ENCODE assay signal across 8 mouse cellular contexts in the genomic region with DNA sequence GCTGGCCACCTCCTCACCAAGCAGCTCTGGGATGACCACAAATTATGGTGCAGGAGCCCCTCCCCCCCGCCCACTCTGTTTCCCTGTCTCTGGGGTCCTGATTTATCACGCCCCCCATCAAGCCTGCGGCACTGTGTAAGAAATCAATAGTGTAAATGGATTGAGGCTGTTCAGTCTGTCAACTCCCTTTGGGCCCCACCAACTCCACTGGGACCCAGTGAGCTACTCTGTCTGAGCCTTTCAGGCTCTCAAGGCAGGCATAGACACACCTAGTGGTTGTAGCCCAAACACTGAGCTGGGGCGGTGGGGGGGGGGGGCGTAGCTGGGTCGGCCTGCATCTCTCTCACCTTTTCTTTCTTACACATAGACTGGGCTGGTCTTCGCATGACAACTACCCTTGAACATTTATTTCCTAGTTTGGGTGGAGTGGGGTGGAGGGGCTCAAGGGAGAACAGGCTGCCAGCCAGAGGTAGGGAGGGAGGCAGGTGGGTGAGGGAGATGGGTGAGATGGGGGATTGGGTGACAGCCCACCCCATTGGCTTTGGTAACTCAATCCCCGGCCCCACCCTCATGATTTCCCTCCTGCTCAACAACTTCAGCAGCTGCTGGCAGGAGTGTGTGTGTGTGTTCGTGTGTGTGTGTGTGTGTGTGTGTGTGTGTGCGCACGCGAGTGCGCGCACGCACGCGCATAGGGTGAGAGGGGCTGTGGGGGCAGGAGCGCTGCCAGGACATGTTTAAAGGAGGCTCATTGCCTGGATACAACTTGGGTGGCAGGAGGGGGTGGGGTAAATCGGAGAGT. TPM values are rescaled to one million over a fixed set of nuclear protein-coding genes. Genes with fewer than 3 reads are reported as not detected.
DNase-seq lines count a peak whose midpoint lies in the region; ATAC-seq and TF ChIP-seq lines count a peak whose summit lies in the region.

No protein-coding gene starts in this region.

- intact Hi-C loops in gastrocnemius, adult 2 months (cut with DNase I), result no loop called here
- intact Hi-C loops in gastrocnemius, postnatal 14 days (cut with DNase I; ENCODE audit: low total_unique reads), result no loop called here

- peak; percentile 56 for DNase-seq in gastrocnemius, adult 2 months
- DNase-seq in gastrocnemius, postnatal 14 days, result no peak
- peak; percentile 71 for DNase-seq in urinary bladder, postnatal 14 days (ENCODE audit: low spot score)
- DNase-seq in urinary bladder, postnatal 25 days (ENCODE audit: low spot score), result no peak
- peak; percentile 64 to 74 for DNase-seq in kidney, postnatal 4 days
- peak; percentile 62 for DNase-seq in stomach, postnatal 0 days (ENCODE audit: low spot score)
- DNase-seq in spleen, postnatal 36 days (ENCODE audit: low spot score in 2 of 2), result no peak
- no peak for DNase-seq in urinary bladder, postnatal 36 days (ENCODE audit: low spot score in 2 of 2)

- WGBS in stomach, postnatal 0 days, result 10% methylated on average over 19 of the region's 19 CpGs

- H3K4me1 ChIP-seq in stomach, postnatal 0 days (replicated peaks; ENCODE audit: control insufficient read depth, insufficient read depth), result peaks cover 54% of the 10 kb centered on the region

- peak overlapping the region; percentile 87 for H3K27ac ChIP-seq in gastrocnemius, adult 2 months
- H3K27ac ChIP-seq in stomach, postnatal 0 days (replicated peaks), result peak overlapping the region; percentile 79

- no peak overlapping the region for H3K9ac ChIP-seq in stomach, postnatal 0 days (ENCODE audit: low read length)

- peak overlapping the region; percentile 38 for H3K4me3 ChIP-seq in gastrocnemius, adult 2 months
- H3K4me3 ChIP-seq in stomach, postnatal 0 days (ENCODE audit: low read depth, low read length), result no peak overlapping the region

- ATAC-seq in stomach, postnatal 0 days (ENCODE audit: low FRiP score, low TSS enrichment), result no peak

- TF ChIP-seq CTCF in gastrocnemius, adult 2 months (IDR thresholded peaks at IDR 0.05), result no peak
- TF ChIP-seq CTCF in stomach, postnatal 0 days (IDR thresholded peaks at IDR 0.05; ENCODE audit: low read depth), result no peak

- H3K27me3 ChIP-seq in stomach, postnatal 0 days (ENCODE audit: control insufficient read depth, insufficient read depth, low read length), result no peaks in the 10 kb centered on the region

- no peaks in the 10 kb centered on the region for H3K9me3 ChIP-seq in stomach, postnatal 0 days (ENCODE audit: control insufficient read depth, low read length)

- H3K36me3 ChIP-seq in stomach, postnatal 0 days (ENCODE audit: control insufficient read depth, insufficient read depth, low read length), result no peaks in the 10 kb centered on the region

- H3K4me2 ChIP-seq in stomach, postnatal 0 days (replicated peaks; ENCODE audit: low read depth), result peak overlapping the region; percentile 27

- TF ChIP-seq EP300 in stomach, postnatal 0 days (optimal IDR thresholded peaks at IDR 0.05), result no peak

RNA-seq across cellular contexts. Expression of a gene that starts 4.9 kb away (rescaled TPM):
- total RNA-seq in gastrocnemius, adult 2 months (2021), result 10 to 100 TPM; 10.2 to 12.4 TPM
- 10 to 100 TPM; 13.7 to 19.7 TPM for total RNA-seq in gastrocnemius, postnatal 14 days (2021)
- polyA plus RNA-seq in stomach, postnatal 0 days (2015; fragmentation: Nextera tagmentation; extraction: Ambion mirVana), result 20.1 and 25.9 TPM in 2 replicates

RNA-seq across cellular contexts. Expression of a gene that starts 24.9 kb away (rescaled TPM):
- under 1 TPM in 1 of 2 experiments, not detected in 1; 0.11 TPM for total RNA-seq in gastrocnemius, adult 2 months (2021)
- 1 to 10 TPM in 1 of 2 experiments, under 1 TPM in 1; 0.78 to 1.3 TPM for total RNA-seq in gastrocnemius, postnatal 14 days (2021)
- polyA plus RNA-seq in stomach, postnatal 0 days (2015; fragmentation: Nextera tagmentation; extraction: Ambion mirVana), result 6.6 and 7.0 TPM in 2 replicates

RNA-seq across cellular contexts. Expression of a gene that starts 50.3 kb away (rescaled TPM):
- total RNA-seq in gastrocnemius, adult 2 months (2021), result not detected
- not detected for total RNA-seq in gastrocnemius, postnatal 14 days (2021)
- 1.9 and 2.1 TPM in 2 replicates for polyA plus RNA-seq in stomach, postnatal 0 days (2015; fragmentation: Nextera tagmentation; extraction: Ambion mirVana)

Comparison
In these comparisons a context has a peak if more than half of its experiments do, and no peak if none do; other contexts are left out.
1. DNase-seq: peak in gastrocnemius, adult 2 months (single experiment), urinary bladder, postnatal 14 days (single experiment), kidney, postnatal 4 days (2 of 2) and stomach, postnatal 0 days (single experiment); none in gastrocnemius, postnatal 14 days (single experiment), urinary bladder, postnatal 25 days (single experiment), spleen, postnatal 36 days (0 of 2) and urinary bladder, postnatal 36 days (0 of 2).